Mouse (Mus musculus): ENCODE measurements around the gene Vmn2r87.

DNA sequence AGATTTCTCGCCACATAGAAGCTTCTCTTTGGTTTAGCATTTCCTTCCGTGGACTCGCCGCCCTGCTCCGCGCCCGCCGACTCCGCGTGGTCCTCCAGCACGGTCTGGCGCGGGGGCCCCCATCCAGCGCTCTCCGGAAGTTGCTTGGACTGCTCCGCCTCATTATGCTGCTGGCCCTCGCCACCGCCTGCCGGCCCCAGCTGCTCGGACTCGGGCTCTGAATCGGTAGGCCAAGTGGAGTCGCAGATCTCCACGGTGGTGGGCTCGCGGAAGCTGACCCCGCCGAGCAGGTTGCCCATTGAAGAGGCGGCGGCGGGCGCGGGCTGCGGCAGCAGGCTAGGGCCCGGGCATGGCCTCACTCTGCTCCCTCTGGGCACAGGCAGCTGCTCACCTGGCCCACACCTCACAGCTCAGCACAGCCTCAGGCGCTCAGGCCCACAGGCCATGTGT is 26.9 kb downstream of the Vmn2r87 start:
- TF ChIP-seq EP300 (IDR thresholded peaks at IDR 0.05; ENCODE audit: low read depth), result no peak
- TF ChIP-seq CTCF (IDR thresholded peaks at IDR 0.05; ENCODE audit: low read depth), result no peak
